Mouse (Mus musculus): ENCODE measurements around the gene Trim29. TPM values are rescaled to one million over a fixed set of nuclear protein-coding genes. Genes with fewer than 3 reads are reported as not detected.

Trim29 gene
- total RNA-seq (2022) = under 1 TPM; 0.16 to 0.37 (median 0.22) TPM

- DNase-seq = no peak
Observed at GRCm38 (mm10) chr9:43310538-43310937, at the start of gene Trim29. Trim29 (plus strand) TSS chr9:43310848.

GRCm38 (mm10) chr9:43261124-43261907, 49.3 kb upstream of the Trim29 start:
- DNase-seq = no peak

GRCm38 (mm10) chr9:43261941-43262340, 48.7 kb upstream of the Trim29 start:
- DNase-seq = no peak

- DNase-seq = no peak
Observed at GRCm38 (mm10) chr9:43262390-43262789, 48.3 kb upstream of the Trim29 start.

- no peak for DNase-seq
Observed at GRCm38 (mm10) chr9:43262811-43263550, 47.7 kb upstream of the Trim29 start.

- DNase-seq = peak; percentile 36
Observed at GRCm38 (mm10) chr9:43263946-43264451, 46.6 kb upstream of the Trim29 start.

GRCm38 (mm10) chr9:43265194-43265593, 45.5 kb upstream of the Trim29 start:
- no peak for DNase-seq

- no peak for DNase-seq
Observed at GRCm38 (mm10) chr9:43267357-43267756, 43.3 kb upstream of the Trim29 start.

- no peak for DNase-seq
Observed at GRCm38 (mm10) chr9:43269166-43269565, 41.5 kb upstream of the Trim29 start.

GRCm38 (mm10) chr9:43270723-43271252, 39.9 kb upstream of the Trim29 start:
- DNase-seq = no peak

- DNase-seq = no peak
Observed at GRCm38 (mm10) chr9:43271761-43272518, 38.7 kb upstream of the Trim29 start.

GRCm38 (mm10) chr9:43273735-43274134, 36.9 kb upstream of the Trim29 start:
- DNase-seq = no peak

GRCm38 (mm10) chr9:43284284-43284683, 26.4 kb upstream of the Trim29 start:
- DNase-seq = peak; percentile 55

- no peak for DNase-seq
Observed at GRCm38 (mm10) chr9:43285281-43285680, 25.4 kb upstream of the Trim29 start.

GRCm38 (mm10) chr9:43286870-43287269, 23.8 kb upstream of the Trim29 start:
- no peak for DNase-seq

GRCm38 (mm10) chr9:43293058-43293457, 17.6 kb upstream of the Trim29 start:
- no peak for DNase-seq

GRCm38 (mm10) chr9:43300394-43300793, 10.3 kb upstream of the Trim29 start:
- DNase-seq = no peak

GRCm38 (mm10) chr9:43302989-43303388, 7.7 kb upstream of the Trim29 start:
- no peak for DNase-seq

- no peak for DNase-seq
Observed at GRCm38 (mm10) chr9:43305882-43306281, 4.8 kb upstream of the Trim29 start.

GRCm38 (mm10) chr9:43309087-43309872, 1.4 kb upstream of the Trim29 start:
- no peak for DNase-seq

- DNase-seq = no peak
Observed at GRCm38 (mm10) chr9:43312190-43312589, 1.5 kb downstream of the Trim29 start.

GRCm38 (mm10) chr9:43313805-43314204, 3.2 kb downstream of the Trim29 start:
- no peak for DNase-seq
